Mouse (Mus musculus) lung, embryonic 15.5 days (tissue): Measurements from ENCODE around the gene Pkn2. TPM values are rescaled to one million over a fixed set of nuclear protein-coding genes. Genes with fewer than 3 reads are reported as not detected.

Experiments
- polyA plus RNA-seq: library from polyadenylated mRNA; unstranded; fragments of >200 nt; fragmentation: Nextera tagmentation; extraction: Ambion mirVana; gene quantifications from 2 replicates; pipeline ENCODE4 v1.2.1, GENCODE M21; 2015

Gene Pkn2
- polyA plus RNA-seq, 1 experiment from 2014 or later: 47.7 TPM

Other genes starting within 250 kb of the Pkn2 start
- gene Kyat3, start 181.0 kb downstream of the Pkn2 start, polyA plus RNA-seq: 15.6 and 16.1 TPM in 2 replicates
- gene Gtf2b, start 117.0 kb downstream of the Pkn2 start, polyA plus RNA-seq: 83.3 and 86.5 TPM in 2 replicates